Mouse (Mus musculus) thymus, postnatal 25 days (tissue): ENCODE data around the gene Lrrc66.

Experiments
- DNase-seq: peaks from one replicate; pipeline ENCODE4 v3.0.0; 2022

Lrrc66 gene

DNA sequence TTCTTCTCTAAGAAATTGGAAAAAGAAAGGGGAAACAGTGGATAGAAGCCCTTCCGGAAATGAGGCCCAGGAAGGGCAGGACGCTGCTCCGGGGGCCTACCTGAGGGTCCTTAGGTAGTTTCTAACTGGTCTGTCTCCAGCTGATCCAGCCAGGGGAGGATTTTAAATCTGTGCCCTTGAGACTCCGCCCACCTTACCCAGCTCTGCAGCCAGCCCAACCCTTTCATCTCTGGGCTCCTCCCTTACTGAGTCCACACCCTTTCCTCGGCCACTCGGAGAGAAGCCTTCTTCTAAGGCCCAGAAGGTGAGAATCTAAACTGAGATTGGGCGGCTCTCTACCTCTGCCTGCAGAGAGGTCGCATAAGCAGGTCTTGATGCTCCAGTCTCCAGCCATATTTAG lies at the start of gene Lrrc66:
Gene Lrrc66 (minus strand): TSS at position 236 of the 400 bp plus-strand sequence.
- DNase-seq: no peak

DNA sequence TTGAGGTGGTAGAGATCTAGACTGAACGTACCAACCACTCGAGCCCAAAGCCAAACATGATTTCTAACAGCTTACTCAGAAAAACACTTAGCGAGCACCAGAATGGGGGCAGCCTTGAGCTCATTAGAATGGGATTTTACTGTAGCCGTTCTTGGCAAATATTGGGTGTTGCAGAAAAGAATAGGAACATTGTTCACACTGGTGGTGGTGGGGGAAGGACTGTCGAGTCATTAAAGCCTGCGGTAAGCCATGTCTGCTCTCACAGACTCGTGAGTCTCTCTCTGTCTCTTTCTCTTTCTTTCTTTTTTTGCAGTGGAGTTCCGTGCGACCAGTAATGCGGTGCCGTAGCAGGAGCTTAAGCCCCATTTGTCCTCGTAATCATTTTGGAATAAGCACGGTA lies 44.3 kb upstream of the Lrrc66 start:
- DNase-seq: no peak

DNA sequence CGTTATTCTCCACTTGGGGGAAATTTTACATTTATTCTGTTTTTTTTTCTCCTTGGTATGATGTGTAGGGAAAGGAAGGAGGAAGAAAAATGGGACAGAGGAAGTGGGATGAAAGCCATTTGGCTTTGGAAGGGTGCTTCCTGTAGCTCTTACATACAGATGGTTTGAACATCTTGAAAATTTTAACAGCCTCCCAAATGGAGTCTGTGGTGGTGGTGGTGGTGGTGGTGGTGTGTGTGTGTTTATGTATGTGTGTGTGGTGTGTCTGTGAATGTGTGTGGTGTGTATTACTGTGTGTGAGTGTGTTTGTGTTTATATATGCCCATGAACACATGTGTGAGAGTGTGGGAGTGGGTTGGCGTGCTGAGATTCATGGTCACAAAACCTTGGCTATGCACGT lies 43.3 kb upstream of the Lrrc66 start:
- DNase-seq: no peak

DNA sequence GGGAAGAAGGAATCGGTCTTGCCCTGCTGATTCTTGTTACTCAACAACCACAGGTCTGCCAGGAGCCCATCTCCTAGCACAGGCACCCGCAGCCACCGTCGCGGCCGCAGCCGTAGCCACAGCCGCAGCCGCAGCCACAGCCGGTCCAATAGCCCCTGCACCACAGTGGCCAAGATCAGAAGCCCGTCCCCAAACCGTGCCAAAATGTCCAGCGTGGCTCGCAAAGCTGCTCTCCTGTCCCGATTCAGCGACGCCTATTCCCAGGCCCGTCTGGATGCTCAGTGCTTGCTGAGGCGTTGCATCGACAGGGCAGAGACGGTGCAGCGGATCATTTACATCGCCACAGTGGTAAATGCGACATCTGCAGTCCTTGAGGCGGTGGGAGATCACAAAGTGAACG lies 37.1 kb upstream of the Lrrc66 start:
- no peak for DNase-seq

DNA sequence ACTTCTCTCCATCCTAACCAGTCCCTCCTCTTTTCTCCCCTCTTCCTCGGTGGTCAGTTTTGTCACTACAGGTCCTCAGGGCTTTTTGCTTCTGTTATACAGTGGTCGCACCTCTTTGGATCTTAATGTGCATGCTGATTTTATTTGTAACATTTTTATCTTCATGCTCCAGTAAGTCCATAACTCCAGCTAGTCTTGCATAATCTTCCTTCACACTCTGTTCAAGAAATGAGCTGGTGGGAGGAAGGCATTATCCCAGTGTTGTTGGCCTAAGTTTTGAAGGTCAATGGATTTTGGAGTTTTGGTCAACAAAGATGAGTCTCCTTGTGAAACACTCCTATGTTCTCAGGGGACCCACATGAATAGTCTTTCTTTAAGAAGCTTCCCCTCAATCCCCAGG lies 35.6 kb upstream of the Lrrc66 start:
- DNase-seq: no peak

DNA sequence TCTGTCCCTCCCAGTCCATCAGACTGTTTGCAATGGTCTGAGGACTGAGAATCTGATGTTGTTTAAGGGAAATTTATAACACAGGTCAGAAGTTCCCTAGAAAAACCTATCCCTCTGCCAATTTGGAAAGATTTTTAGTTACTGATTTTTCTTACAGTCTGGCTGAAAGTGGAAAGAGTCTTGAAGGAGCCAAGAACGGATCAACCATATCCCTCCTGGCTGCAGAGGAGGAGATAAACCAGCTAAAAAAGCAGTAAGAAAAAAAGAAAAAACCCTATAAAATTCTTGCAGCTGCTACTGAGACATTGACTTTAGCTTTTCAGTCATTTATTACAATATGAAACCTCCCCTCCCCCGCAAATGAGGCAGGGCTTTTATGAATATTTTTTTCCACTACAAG lies 34.4 kb upstream of the Lrrc66 start:
- DNase-seq: no peak

DNA sequence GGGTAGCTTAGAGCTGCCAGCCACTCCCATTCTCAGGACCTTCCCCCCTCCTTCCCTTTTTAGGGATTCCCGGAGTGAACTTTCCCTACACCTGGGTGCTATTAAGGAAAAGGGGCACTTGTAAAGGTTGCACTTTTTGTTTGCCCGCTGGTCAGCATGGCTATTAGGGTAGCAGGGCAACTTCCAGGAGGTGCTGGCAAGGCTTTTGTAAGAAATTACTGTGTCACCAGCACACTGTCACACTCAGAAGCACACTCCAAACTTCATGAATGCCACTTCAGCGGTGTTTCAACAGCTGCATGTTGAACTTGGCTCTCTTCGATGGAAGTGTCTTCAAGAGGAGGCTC lies 19.5 kb upstream of the Lrrc66 start:
- no peak for DNase-seq

DNA sequence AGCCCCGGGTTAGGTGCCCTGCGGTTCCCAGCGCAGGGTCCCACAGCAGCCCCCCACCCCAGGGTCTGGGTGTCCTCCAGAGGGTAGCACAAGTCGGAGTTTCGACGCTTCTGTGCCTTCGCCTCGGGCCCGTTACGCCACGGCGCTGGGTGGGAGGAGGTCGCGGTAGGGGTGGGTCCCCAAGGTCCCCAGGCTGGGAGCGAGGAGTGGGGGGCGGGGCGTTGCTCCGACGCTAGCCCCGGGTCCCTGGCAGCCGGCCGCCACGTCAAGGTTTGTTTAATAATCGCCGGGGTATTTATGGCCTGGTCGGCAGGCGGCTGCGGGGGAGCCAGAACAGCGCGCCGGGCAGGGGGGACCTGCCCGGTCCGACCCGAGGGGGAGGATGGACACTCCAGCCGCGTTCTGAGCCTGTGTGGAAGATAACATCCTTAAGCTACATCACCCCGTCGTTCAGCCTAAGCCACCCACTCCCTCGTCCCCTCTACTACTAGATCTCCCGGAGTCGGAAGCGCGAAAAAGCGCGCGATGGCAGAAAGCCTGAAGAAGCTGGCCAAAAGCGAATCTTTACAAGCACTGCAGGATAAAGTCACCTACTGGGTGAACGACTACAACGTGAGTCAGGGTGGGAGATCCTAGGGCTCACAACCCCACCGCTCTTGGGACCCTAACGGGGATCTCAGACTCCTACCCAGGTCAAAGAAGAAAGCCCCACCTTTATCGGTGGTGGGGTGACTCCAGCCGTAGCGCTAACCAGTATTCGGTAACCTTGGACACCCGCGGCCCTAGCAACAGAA lies 18.9 kb upstream of the Lrrc66 start, which contains the start of gene Spata18:
Gene Spata18 (plus strand): TSS at position 319 of the 794 bp plus-strand sequence.
- DNase-seq: peak; percentile 12

DNA sequence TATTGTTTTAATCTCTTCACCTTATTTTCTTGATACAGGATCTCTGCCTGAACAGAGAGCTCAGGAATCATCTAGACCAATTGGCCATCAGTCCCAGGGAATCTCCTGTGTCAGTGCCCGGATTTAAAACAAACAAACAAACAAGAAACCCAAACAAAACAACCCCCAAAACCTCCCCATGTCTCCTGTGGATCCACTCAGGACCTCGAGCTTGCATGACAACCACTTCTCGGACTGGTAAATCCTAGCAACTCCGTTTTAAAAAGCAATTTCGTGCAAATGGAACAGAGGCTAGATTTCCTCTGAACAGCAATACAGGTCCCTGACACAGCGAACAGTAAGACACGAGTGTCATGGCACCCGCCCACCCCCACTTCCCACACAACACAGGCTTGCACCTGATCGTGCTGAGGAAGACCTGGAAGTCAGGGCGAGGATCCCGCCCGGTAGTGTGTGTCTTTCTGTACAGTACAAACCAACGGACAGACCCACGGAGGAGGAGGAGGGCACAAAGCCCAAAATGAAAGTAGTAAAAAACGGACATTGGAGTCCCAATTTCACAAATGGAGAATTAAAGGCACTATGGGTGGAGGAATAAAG lies 18.1 kb upstream of the Lrrc66 start:
- DNase-seq: peak; percentile 28

DNA sequence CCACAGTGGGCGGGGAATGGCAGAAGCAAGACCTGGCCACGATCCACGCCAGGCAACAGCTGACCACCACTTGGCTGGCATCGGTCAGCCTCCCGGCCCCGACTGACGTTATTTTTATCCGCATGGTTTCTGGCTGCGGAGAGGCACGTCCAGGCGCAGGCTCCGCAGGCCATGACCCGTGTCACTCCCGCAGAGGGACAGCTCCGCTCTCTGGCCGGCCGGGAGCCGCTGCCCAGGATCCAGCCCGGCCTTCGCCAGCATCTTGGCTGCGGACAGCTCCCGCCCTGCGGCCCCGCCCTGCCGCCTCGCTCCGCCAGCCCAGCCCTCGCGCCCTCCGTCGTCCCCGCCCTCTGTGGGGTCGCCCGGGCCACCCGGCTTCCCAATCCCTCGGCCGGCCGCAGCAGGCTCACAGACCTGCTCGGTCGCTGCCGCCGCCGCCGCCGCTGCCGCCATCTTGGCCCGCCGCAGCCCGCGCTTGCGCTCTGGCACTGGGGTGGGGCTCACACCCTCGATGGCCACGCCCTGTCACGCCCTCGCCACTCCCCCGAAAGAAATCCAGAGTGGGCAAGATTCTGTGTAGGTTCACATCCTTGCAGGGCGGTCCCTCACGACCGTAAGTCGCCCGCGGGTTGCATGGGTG lies 15.1 kb upstream of the Lrrc66 start, which contains the start of gene Sgcb:
Gene Sgcb (minus strand): TSS at position 530 of the 640 bp plus-strand sequence.
- DNase-seq: peak; percentile 91

DNA sequence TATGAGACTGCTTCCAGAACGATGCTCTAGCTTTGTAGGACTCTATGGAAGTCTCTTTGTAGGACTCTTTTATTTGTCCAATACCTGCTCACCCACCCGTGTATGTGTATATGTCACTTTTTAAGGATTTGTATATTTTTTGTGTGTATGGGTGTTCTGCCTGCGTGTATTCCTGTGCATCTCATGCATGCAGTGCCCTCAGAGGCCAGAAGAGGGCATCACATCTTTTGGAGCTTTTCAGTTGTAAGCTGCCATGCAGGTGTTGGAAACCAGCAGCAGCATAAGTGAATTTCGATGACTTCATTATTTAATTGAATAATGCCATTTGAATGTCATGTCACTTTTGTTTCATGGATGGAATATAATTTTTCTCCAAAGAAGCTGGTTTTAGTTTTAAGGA lies 9.8 kb upstream of the Lrrc66 start:
- peak; percentile 59 for DNase-seq

DNA sequence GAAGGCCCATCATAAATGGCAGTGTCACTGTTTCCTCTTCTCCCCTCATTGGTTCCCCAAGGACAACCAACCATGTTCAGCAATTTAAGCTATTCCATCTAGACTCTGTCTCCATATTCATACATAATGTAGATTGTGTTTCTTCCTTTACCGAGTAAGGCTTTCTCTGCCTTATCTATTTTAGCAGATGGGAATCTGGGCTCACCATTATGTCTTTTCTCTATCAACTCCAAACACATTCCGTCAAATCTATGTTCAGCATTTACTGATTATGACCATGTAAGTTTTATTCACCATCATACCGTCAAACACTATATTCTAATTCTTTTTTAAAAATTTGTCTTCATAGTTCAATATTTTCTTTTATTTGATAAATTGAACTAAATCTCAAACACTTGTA lies 8.7 kb upstream of the Lrrc66 start:
- DNase-seq: no peak

DNA sequence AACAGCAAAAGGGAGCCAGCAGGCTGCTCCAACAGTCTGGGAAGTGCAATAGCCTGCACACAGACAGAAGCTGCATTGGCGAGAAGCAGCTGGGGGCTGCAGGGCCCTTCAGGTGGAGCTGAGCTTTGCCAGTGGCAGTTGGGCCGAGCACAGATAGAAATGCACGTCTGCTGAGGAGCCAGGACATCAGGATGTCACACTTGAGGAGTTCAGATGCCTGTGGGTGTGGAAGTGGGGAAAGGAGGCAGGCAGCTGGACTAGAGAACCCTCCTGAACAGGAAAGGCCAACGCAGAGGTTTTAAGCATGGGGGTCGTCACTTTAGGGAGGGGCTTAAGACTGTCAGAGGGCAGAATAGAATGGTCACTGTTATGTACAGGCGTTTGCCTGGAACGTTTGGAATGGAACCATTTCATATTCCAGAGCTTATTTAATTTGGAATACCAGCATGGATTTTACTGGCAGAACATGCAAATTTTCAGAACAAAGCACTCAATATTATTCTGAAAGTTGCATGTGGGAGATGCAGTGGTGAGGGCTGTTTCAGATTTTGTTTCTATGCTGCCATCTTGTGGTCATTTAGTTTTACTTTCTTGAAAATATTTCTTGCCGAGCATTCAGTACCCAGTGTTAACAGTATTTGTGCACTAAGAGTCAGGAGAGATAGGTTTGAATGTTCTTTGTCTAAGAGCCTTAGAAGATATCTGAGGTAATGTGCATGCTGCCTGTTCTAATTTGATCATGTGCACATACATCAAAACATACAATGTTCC lies 5.2 kb upstream of the Lrrc66 start:
- DNase-seq: no peak

DNA sequence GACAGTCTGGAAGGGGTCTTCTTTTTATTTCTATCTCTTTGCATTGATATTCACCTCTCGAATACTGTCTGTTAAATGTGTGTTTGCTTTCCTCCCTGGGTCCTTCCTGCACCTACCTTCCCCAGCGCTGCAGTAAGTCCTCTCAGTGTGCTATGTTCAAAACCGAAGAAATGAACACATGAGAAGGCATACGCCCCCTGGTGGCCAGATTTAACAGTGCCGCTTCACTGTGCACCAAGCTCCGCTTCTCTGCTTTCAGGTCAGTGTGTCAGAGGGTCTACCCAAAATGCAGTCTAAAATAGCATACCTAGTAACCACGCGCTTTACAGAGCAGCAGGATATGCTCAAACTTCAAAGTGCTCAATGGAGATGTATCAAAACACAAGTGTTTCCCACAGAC lies 815 bp upstream of the Lrrc66 start:
- DNase-seq: peak; percentile 75

DNA sequence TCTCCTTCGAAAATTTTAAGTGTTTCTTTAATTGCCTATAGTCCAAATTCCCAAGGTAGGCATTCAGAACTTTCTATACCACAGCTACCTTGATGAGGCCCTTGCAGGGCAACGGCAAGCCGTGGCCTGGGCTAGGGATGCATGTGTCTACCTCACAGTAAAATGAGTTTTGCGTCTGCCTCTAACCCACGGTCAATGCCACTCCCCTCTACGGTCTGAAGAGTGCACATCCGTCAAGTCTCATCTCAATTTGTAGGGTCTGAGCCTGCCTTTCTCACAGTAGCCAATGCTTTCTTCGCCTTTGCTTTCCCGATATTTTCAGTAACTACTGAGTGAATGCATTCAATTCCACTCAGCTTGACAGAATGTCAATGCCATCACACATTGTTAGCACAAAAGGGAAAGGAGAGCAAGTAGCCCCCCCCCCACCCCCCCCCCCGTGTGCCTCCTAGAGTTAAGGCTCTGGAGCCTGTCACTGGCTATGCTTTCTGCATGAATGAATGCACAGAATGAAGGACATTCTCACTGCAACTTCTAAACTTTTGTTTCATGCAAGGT lies 1.2 kb downstream of the Lrrc66 start:
- DNase-seq: no peak

DNA sequence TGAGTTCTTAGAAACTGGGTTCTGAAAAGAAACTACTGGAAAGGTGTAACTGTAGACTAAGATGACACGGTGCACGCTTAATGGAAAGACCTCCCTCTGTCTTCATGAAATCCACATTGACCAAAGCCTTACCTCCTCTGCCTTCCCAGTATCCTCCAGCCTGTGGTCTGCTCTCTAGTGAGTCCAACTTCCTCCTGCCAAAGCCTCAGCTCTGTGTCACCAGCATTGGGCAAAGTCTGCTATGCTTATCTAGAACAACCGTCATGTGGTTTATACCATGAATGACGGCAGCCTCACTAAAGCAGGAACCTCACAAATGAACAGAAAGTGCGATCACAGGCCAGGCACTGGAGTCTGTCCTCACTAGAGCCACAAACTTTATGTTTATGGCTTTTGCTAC lies 2.2 kb downstream of the Lrrc66 start:
- peak; percentile 36 for DNase-seq

DNA sequence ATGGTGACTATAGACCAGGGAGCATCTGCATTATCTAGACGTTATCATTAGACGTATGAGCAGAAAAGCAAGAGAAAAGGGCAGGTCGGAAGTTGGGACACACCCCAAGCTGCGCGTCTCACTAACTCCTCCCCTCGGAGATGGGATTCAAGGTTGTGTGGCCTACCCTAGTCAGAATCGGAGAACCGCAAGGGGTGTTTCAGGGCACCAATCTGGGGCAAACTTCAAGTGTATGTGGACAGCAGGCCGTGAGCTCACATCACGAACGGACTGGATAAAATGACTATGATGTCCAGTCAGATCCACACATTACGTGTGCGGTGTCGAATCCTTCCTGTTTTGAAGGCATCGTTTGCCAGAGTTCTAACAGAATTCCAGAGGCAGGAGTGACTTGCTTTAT lies 4.3 kb downstream of the Lrrc66 start:
- no peak for DNase-seq

DNA sequence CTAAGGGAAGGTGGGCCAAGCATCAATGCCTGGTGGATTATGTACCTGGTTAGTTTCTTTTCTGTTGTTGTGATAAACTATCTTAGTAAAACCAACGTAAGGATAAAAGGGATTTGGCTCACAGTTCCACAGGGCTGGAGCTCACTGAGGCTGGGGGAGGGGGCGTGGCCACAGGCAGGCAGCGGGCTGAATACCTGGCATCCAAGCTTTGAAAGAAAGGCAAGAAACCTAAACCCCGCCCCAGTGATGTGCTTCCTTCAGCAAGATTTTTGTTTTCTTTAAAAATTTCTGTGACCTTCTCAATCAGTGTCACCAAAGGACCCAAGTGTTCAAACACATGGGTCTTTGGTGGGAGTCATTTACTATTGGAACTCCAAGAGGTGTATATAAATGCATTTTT lies 4.8 kb downstream of the Lrrc66 start:
- no peak for DNase-seq

DNA sequence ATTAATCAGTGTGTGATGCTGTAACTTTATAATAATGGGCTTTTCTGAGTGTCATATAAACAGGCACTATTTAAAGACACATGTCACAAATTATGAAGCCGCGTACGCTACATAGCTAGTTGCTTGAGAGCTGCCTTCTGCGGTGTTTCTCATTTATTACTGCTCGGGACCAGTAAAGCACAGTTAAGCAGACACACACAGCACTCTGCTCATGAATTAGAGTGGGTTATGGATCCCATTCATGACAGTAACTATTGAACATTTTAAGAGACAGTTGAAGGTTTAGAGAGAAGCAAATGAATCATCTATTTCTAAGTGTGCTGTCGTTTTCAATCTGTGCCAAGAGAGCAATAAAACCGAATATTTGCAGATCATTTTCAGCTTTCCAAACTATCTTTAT lies 5.5 kb downstream of the Lrrc66 start:
- DNase-seq: no peak

DNA sequence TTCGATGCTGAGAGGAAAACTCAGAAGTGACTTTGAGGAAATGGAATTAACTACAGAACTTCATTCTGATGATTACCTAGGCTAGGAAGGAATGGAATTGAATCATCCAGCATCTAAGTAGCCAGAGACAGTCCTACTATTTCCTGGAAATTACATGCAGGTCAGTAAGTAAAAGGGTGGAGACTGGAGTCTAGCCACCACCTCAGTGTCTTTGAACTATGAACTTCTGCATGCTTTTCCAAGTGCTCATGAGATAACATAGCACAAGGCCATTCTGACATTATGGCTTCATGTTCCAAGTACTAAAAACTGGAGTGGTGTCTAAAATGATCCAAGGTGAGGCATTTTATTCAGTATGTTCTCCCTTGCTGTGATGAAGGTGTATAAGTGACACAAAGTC lies 6.8 kb downstream of the Lrrc66 start:
- DNase-seq: no peak

DNA sequence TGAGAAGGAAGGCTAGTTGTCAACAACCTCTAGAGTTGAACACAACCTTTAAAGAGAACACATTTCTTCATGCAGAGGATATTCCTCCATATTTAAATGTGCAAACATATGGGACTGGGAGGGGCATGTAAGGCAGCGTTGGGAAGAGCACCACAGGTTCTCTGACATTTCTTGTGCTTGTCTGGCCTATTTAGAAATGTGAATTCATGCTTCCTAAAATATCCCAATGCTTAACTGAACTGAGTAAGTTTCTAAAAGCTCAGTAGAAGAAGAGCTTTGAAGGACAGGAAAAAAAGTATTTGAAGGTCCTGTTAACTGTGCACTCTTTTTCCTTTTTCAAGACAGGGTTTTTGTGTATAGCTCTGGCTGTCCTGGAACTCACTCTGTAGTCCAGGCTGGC lies 13.4 kb downstream of the Lrrc66 start:
- no peak for DNase-seq

DNA sequence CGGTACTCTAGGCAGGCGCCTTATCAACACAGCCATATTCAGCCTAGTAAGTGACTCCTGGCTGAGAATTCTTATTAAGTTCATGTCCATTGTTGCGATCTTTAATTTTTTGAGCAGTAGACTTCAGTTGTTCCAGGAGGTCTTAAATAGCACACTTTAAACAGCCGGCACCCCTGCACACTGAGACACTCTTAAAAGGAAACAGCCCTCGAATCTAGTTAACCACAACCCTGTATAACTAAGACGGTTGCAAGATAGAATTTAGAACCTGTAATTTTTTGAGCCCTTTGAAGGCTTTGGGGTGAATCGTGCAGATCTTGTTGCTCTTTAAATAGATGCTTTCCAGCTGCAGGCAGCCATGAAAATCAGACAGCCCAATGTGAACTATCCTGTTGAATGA lies 17.1 kb downstream of the Lrrc66 start:
- peak; percentile 19 for DNase-seq

DNA sequence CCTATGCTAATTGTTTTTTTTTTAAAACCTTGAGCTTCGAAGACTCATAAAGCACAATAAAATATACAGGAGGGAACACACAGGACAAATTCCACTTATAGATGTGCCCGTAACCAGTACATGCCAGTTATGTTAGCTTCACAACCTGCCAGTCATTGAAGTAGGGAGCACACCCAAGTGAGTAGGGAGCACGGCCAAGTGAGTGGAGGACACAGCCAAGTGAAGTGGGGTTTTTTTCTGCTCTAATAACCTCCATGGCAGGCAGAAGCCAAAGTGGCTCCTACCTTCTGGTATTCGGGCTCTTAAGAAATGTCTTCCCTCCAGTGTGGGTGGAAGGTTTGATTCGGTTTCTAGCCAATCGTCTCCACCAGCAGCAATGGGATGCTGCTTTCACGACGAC lies 19.0 kb downstream of the Lrrc66 start:
- DNase-seq: no peak
